Mouse (Mus musculus) thymus, postnatal 10 days (tissue): ENCODE results near the gene N4bp3.
"Not testable (repeated sequence)": the region's sequence is repeated elsewhere in the genome, so short reads cannot be mapped to it uniquely, and the experiment has no call there.

Experiments used
- DNase-seq, 2 experiments: peaks; one replicate each; pipeline ENCODE4 v3.0.0; 2021; ENCODE audit warnings: low spot score in 2 of 2

N4bp3 gene

GRCm38 (mm10) chr11:51629651-51630314, 20.9 kb downstream of the N4bp3 start:
- DNase-seq = no peak

DNA sequence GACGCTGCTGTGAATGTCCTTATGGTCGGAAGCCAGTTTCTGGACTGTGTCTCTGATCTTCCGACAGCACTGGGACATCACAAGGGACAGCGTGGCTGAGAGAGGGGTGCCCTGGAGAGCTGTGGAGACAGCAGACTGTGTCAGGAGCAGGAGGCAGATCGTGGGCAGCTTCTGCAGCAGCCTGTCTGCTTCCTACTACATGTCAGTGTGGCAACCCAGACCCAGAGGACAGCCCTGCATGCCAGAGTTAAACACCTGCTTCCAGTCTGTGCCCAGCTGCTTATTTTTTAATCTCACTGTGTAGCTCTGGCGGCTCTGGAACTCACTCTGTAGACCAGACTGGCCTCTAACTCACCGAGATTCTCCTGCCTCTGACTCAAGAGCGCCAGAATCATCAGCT, 22.7 kb downstream of the N4bp3 start:
- no peak for DNase-seq

DNA sequence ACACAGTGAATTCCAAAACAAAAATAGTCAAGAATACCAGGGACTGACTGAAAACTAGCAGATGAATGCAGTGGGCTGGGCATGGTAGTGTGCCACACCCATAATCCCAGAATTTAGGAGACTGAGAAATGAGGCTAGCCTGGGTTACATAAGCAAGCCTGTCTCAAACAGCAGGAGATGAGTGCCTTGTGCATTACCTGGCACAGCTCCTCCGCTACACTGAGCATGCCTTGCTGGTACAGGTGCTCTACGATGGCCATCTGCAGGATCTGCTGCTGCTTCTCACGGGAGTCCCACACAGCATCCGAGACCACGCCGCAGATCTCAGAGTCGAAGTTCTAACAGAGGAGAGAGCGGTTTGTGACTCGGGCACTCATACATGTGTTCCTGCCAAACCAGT, 23.2 kb downstream of the N4bp3 start:
- DNase-seq = no peak

- DNase-seq = no peak
These were observed 25.3 kb downstream of the N4bp3 start for GRCm38 (mm10) chr11:51625187-51625820.

DNA sequence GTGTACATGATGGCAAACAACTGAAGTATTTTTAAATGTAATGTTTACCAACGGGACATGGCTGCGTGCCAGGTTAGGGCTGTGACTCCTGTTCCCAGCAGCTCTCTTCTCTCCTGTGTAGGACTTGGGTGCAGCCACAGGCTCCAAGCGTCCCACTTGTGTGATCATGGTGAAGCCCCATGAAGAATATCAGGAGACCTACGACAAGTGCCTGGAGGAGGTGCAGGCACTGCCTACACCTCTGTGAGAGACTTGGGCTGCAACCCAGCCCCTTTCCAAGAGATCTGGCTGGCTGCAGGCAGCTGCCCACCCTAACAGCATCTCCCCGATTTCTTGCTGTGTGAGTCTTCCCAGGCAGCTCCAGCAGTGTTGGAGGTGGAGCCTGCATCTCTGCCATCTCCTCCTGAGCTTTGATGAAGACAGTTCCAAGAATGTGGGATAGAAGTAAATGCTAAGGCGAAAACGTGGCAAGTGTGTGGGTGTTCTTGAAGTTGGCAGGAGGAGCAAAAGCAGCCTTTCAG, 27.6 kb downstream of the N4bp3 start:
- no peak for DNase-seq

DNA sequence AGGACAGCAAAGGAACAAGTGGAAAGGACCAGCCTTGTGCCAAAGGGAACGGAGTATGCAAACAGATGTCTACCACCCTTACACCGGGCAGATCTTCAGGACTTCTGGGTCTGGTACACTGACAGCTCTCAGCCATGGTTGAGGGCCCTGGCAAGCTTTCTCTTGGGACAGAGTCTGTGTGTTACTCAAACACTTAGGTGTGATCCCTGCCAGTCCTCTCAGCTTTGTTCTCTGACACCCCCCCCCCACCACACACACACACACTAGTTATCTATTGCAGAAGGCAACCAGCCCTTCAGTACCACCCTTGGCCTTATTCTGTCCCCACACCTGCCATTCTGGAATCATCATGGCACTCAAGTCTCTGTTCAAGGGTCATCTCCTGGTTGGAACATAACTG, 28.9 kb downstream of the N4bp3 start:
- DNase-seq = no peak

GRCm38 (mm10) chr11:51620084-51620483, 30.6 kb downstream of the N4bp3 start:
- no peak for DNase-seq

DNA sequence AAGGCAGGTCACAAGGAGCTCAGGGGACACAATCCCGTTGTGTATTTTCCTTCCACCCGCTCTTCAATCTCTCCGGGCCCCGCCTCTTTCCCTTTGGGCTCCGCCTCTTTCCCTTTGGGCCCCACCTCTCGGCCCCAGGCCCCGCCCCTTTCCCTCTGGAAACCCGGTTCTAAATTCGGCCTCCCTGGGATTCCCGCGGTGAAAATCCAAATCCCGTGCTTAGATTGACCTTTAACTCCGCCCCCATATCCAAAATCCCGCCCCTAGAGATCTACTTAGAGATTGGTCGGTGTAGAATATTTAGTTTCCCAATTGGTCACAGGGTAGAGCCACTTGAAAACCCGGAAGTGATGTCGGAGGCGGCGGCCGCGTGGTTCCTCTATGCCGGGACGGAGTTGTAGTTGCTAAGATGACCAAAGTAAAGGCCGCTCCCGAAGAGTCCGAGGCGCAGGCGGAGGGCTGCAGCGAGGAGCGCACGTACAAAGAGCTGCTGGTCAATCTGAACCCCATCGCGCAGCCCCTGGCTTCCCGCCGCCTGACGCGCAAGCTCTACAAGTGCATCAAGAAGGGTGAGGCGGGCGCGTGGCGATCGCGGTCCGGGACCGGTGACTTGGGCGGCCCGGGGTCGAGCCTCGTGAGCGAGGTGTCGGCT, 31.1 kb downstream of the N4bp3 start, which contains the start of gene Nhp2:
Nhp2 (plus strand) TSS at position 327 of the 652 bp plus-strand sequence.
- DNase-seq = peak; percentile 75 to 76

DNA sequence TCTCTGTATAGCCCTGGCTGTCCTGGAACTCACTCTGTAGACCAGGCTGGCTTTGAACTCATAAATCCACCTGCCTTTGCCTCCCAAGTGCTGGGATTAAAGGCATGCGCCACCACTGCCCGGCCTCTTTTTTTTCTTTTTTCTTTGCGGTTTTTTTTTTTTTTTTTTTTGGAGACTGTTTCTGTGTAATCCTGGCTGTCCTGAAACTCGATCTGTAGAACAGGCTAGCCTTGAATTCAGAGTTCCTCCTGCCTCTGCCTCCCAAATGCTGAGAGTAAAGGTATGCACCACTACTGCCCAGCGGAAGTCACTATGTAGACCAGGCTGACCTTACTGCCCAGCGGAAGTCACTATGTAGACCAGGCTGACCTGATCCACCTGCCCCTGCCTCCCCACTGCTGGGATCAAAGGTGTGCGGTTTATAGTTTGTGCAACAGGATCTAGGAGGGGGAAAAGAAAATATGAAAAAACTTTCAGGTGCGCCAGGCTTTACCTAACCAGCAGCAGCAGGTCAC, 31.7 kb downstream of the N4bp3 start:
- no peak for DNase-seq

DNA sequence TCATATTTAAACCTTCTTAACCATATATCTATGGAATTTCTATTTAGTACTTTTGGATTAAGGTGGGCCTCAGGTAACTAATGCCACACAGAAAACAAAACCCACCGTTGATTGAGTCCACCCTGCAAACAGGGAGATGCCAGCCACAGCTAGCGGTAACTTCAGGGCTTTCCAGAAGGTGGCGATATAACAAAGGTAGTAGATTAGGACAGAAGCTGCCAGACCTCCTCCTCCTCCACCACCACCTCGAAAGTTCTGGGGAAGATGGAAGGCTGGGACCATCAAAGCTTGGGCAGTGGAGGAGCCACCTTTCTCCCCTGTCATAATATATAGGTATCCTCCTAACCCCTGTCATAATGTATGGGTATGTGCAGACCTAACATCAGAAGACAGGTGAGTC, 32.9 kb downstream of the N4bp3 start:
- DNase-seq = peak; percentile 68 to 85

DNA sequence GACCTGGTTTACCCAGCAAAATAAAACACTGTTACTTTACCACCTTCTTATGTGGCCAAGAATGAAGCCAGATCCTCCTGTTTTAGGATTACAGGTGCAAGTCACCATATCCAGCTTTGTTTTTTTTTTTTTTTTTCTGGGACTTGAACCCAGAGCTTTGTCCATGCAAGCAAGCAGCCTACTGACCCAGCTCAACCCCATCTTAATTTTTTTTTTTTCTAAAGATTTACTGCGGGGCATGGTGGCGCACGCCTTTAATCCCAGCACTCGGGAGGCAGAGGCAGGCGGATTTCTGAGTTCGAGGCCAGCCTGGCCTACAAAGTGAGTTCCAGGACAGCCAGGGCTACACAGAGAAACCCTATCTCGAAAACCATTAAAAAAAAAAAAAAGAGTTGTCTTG, 34.5 kb downstream of the N4bp3 start:
- DNase-seq = not testable (repeated sequence)

- peak; percentile 48 to 65 for DNase-seq
These were observed 35.0 kb downstream of the N4bp3 start for GRCm38 (mm10) chr11:51615601-51616000.

- no peak for DNase-seq
These were observed 35.5 kb downstream of the N4bp3 start for GRCm38 (mm10) chr11:51615129-51615528.

- DNase-seq = no peak
These were observed 36.4 kb downstream of the N4bp3 start for GRCm38 (mm10) chr11:51614256-51614655.

GRCm38 (mm10) chr11:51609940-51610339, 40.7 kb downstream of the N4bp3 start:
- DNase-seq = not testable (repeated sequence)

- no peak for DNase-seq
These were observed 41.3 kb downstream of the N4bp3 start for GRCm38 (mm10) chr11:51609266-51609909.

- no peak for DNase-seq
These were observed 43.4 kb downstream of the N4bp3 start for GRCm38 (mm10) chr11:51607096-51607738.

- peak; percentile 95 to 97 for DNase-seq
These were observed 44.1 kb downstream of the N4bp3 start, which contains the start of gene Hnrnpab for GRCm38 (mm10) chr11:51606447-51607095. Hnrnpab (minus strand) TSS chr11:51606847.

GRCm38 (mm10) chr11:51605602-51606446, 44.8 kb downstream of the N4bp3 start:
- peak; percentile 82 to 85 for DNase-seq

- DNase-seq = no peak
These were observed 48.4 kb downstream of the N4bp3 start for GRCm38 (mm10) chr11:51602253-51602652.
